Mouse (Mus musculus) MEL (cell line): ENCODE measurements around the gene Rhoj. TPM values are rescaled to one million over a fixed set of nuclear protein-coding genes. Genes with fewer than 3 reads are reported as not detected.

Experiments used
- DNase-seq: peaks from one replicate; pipeline ENCODE4 v3.0.0; 2011; ENCODE audit warnings: low read depth, low spot score
- H3K27ac ChIP-seq: 2 replicates; pipeline ENCODE4 v1.5.1; 2012; ENCODE audit warnings: low read depth, mild to moderate bottlenecking, control low read depth, low read length, moderate library complexity; ENCODE audit not compliant: control insufficient read depth
- H3K27me3 ChIP-seq, 2 experiments: fragments of 150-350 bp in 1 of 2; sonication (generic) in 1 of 2; 2 replicates each; pipeline ENCODE4 v1.6.1; 2012; ENCODE audit warnings: low read length in 2 of 2, mild to moderate bottlenecking in 2 of 2, improper control_type of control experiment in 1 of 2, moderate library complexity in 1 of 2; ENCODE audit not compliant: insufficient read depth in 2 of 2, control insufficient read depth in 1 of 2
- H3K36me3 ChIP-seq, 2 experiments: 2 replicates each; pipeline ENCODE4 v1.6.1; 2012 to 2014; ENCODE audit warnings: low read length in 2 of 2, improper control_type of control experiment in 1 of 2, inconsistent platforms in 1 of 2, mild to moderate bottlenecking in 1 of 2; ENCODE audit not compliant: insufficient read depth in 2 of 2, control insufficient read depth in 1 of 2
- H3K4me1 ChIP-seq, 2 experiments: fragments of 150-350 bp in 1 of 2; sonication (generic) in 1 of 2; 2 replicates each; pipeline ENCODE4 v1.6.1; 2012; ENCODE audit warnings: low read length in 2 of 2, improper control_type of control experiment in 1 of 2, mild to moderate bottlenecking in 1 of 2; ENCODE audit not compliant: insufficient read depth in 2 of 2, control insufficient read depth in 1 of 2
- H3K4me3 ChIP-seq, 2 experiments: fragments of 150-350 bp in 1 of 2; sonication (generic) in 1 of 2; 2 replicates each; pipeline ENCODE4 v1.5.1; 2012; ENCODE audit warnings: low read depth in 2 of 2, low read length in 2 of 2, mild to moderate bottlenecking in 2 of 2, moderate library complexity in 2 of 2, control low read depth in 1 of 2, improper control_type of control experiment in 1 of 2; ENCODE audit not compliant: control insufficient read depth in 1 of 2, insufficient read depth in 1 of 2
- H3K79me2 ChIP-seq: 2 replicates; pipeline ENCODE4 v1.6.1; 2012; ENCODE audit warnings: mild to moderate bottlenecking, low read length, moderate library complexity; ENCODE audit not compliant: control insufficient read depth, poor library complexity, insufficient read depth
- H3K9ac ChIP-seq: 2 replicates; pipeline ENCODE4 v1.6.1; 2012; ENCODE audit warnings: low read depth, mild to moderate bottlenecking, control low read depth, low read length, moderate library complexity; ENCODE audit not compliant: control insufficient read depth, poor library complexity, severe bottlenecking
- H3K9me3 ChIP-seq: fragments of 150-350 bp; sonication (generic); replicated peaks from 2 replicates; pipeline ENCODE4 v1.6.1; 2012; ENCODE audit warnings: mild to moderate bottlenecking, low read length, improper control_type of control experiment, moderate library complexity; ENCODE audit not compliant: insufficient read depth
- CHD2 ChIP-seq: IDR thresholded peaks from 2 replicates; pipeline ENCODE4 v1.6.1; 2011; ENCODE audit warnings: low read length, improper control_type of control experiment
- CTCF ChIP-seq, 3 experiments: IDR thresholded peaks in 2 of 3; conservative IDR thresholded peaks in 1 of 3; 2 replicates each; pipeline ENCODE4 v1.5.1; 2011 to 2012; ENCODE audit warnings: low read length in 3 of 3, low read depth in 2 of 3, mild to moderate bottlenecking in 2 of 3, improper control_type of control experiment in 1 of 3, inconsistent platforms in 1 of 3, mixed read lengths in 1 of 3, moderate library complexity in 1 of 3; ENCODE audit not compliant: control insufficient read depth in 1 of 3, insufficient read depth in 1 of 3, poor library complexity in 1 of 3, severe bottlenecking in 1 of 3
- E2F4 ChIP-seq: IDR thresholded peaks from 2 replicates; pipeline ENCODE4 v1.6.1; 2011; ENCODE audit warnings: low read depth, low read length, improper control_type of control experiment, borderline replicate concordance
- ELF1 ChIP-seq: IDR thresholded peaks from 2 replicates; pipeline ENCODE4 v1.6.1; 2014; ENCODE audit warnings: low read depth, mild to moderate bottlenecking, inconsistent platforms, low read length, improper control_type of control experiment, moderate library complexity
- EP300 ChIP-seq, 2 experiments: IDR thresholded peaks; 2 replicates each; pipeline ENCODE4 v1.6.1; 2011; ENCODE audit warnings: improper control_type of control experiment in 2 of 2, low read length in 2 of 2, low read depth in 1 of 2, mild to moderate bottlenecking in 1 of 2
- ETS1 ChIP-seq: IDR thresholded peaks from 2 replicates; pipeline ENCODE4 v1.6.1; 2012; ENCODE audit warnings: low read depth, mild to moderate bottlenecking, inconsistent platforms, low read length, improper control_type of control experiment, moderate library complexity
- GATA1 ChIP-seq: IDR thresholded peaks from 2 replicates; pipeline ENCODE4 v1.6.1; 2011; ENCODE audit warnings: low read depth, low read length, improper control_type of control experiment
- JUND ChIP-seq: IDR thresholded peaks from 2 replicates; pipeline ENCODE4 v1.6.1; 2011; ENCODE audit warnings: low read depth, mild to moderate bottlenecking, improper control_type of control experiment, low read length
- KAT2A ChIP-seq: conservative IDR thresholded peaks from 2 replicates; pipeline ENCODE4 v1.6.1; 2012; ENCODE audit warnings: low read depth, low read length, improper control_type of control experiment, inconsistent platforms
- MAZ ChIP-seq: IDR thresholded peaks from 2 replicates; pipeline ENCODE4 v1.6.1; 2012; ENCODE audit warnings: low read depth, mild to moderate bottlenecking, inconsistent platforms, low read length, improper control_type of control experiment
- MXI1 ChIP-seq: IDR thresholded peaks from 2 replicates; pipeline ENCODE4 v1.6.1; 2011; ENCODE audit warnings: mild to moderate bottlenecking, low read depth, low read length, improper control_type of control experiment
- NELFE ChIP-seq: IDR thresholded peaks from 2 replicates; pipeline ENCODE4 v1.6.1; 2011; ENCODE audit warnings: low read depth, low read length, improper control_type of control experiment
- NRF1 ChIP-seq: IDR thresholded peaks from 2 replicates; pipeline ENCODE4 v1.6.1; 2014; ENCODE audit warnings: low read depth, mild to moderate bottlenecking, inconsistent platforms, low read length, improper control_type of control experiment, moderate library complexity; ENCODE audit not compliant: poor library complexity, insufficient read depth, severe bottlenecking
- POLR2A ChIP-seq, 2 experiments: IDR thresholded peaks; 2 replicates each; pipeline ENCODE4 v1.6.1; 2011 to 2012; ENCODE audit warnings: low read length in 2 of 2, mild to moderate bottlenecking in 2 of 2, control low read depth in 1 of 2, improper control_type of control experiment in 1 of 2, low read depth in 1 of 2, moderate library complexity in 1 of 2; ENCODE audit not compliant: control insufficient read depth in 1 of 2, insufficient read depth in 1 of 2, poor library complexity in 1 of 2
- RCOR1 ChIP-seq: IDR thresholded peaks from 2 replicates; pipeline ENCODE4 v1.6.1; 2012; ENCODE audit warnings: low read depth, mild to moderate bottlenecking, inconsistent platforms, low read length, improper control_type of control experiment
- SMC3 ChIP-seq: IDR thresholded peaks from 2 replicates; pipeline ENCODE4 v1.6.1; 2011; ENCODE audit warnings: low read depth, low read length, improper control_type of control experiment
- TAL1 ChIP-seq: IDR thresholded peaks from 2 replicates; pipeline ENCODE4 v1.6.1; 2012; ENCODE audit warnings: mild to moderate bottlenecking, inconsistent platforms, low read length, moderate library complexity, mixed read lengths
- TCF12 ChIP-seq: IDR thresholded peaks from 2 replicates; pipeline ENCODE4 v1.6.1; 2014; ENCODE audit warnings: low read depth, mild to moderate bottlenecking, inconsistent platforms, low read length, improper control_type of control experiment, moderate library complexity
- USF2 ChIP-seq, 2 experiments: IDR thresholded peaks; 2 replicates each; pipeline ENCODE4 v1.6.1; 2011 to 2012; ENCODE audit warnings: improper control_type of control experiment in 2 of 2, low read length in 2 of 2, borderline replicate concordance in 1 of 2, inconsistent platforms in 1 of 2, low read depth in 1 of 2, mild to moderate bottlenecking in 1 of 2; ENCODE audit not compliant: insufficient read depth in 1 of 2
- ZNF384 ChIP-seq: IDR thresholded peaks from 2 replicates; pipeline ENCODE4 v1.6.1; 2012; ENCODE audit warnings: low read depth, mild to moderate bottlenecking, inconsistent platforms, low read length, improper control_type of control experiment
- polyA plus RNA-seq, 2 experiments: library from polyadenylated mRNA; stranded (reverse) in 1 of 2; unstranded in 1 of 2; fragments of >175 nt in 1 of 2; fragments of >200 nt in 1 of 2; gene quantifications; 2 replicates each; pipeline versions ENCODE4 v1.2.1 to v1.2.4; 2012; ENCODE audit warnings: low replicate concordance in 2 of 2, low read depth in 1 of 2; ENCODE audit not compliant: insufficient read length in 2 of 2, insufficient read depth in 1 of 2, missing spikeins in 1 of 2
- total RNA-seq: library from RNA; depleted of rRNA; stranded (reverse); fragments of 300-350 nt; gene quantifications from 2 replicates; pipeline ENCODE4 v1.2.3, GENCODE M21; 2012

Rhoj gene
- total and polyA plus RNA-seq, 3 experiments: not detected

GRCm38 (mm10) chr12:75320441-75320925, 12.4 kb downstream of the Rhoj start (continued):
- TF ChIP-seq E2F4 (no peak), CHD2 (no peak), ETS1 (peak; percentile 69), GATA1 (peak; percentile 88), CTCF (IDR thresholded peaks at IDR 0.05 in 2 of 3, conservative IDR thresholded peaks at IDR 0.05 in 1 of 3; ENCODE audit: control insufficient read depth in 1 of 3, insufficient read depth in 1 of 3, low read depth in 2 of 3, low read length in 3 of 3, poor library complexity in 1 of 3, severe bottlenecking in 1 of 3) (no peak), MXI1 (peak; percentile 55; the same call in 1 of the 2 replicates), EP300 (IDR thresholded peaks at IDR 0.05; ENCODE audit: low read depth in 1 of 2, low read length in 2 of 2) (peak; percentile 79 to 93), USF2 (IDR thresholded peaks at IDR 0.05; ENCODE audit: borderline replicate concordance in 1 of 2, insufficient read depth in 1 of 2, low read depth in 1 of 2, low read length in 2 of 2) (no peak), POLR2A (IDR thresholded peaks at IDR 0.05; ENCODE audit: control insufficient read depth in 1 of 2, insufficient read depth in 1 of 2, low read depth in 1 of 2, low read length in 2 of 2, poor library complexity in 1 of 2) (no peak), ELF1 (no peak), TAL1 (peak; percentile 57), TCF12 (peak; percentile 90), JUND (no peak), NRF1 (no peak), RCOR1 (peak; percentile 82), KAT2A (no peak), MAZ (no peak), NELFE (peak; percentile 29; the same call in 1 of the 2 replicates)

GRCm38 (mm10) chr12:75321189-75321588, 13.1 kb downstream of the Rhoj start:
- no peaks in the 10 kb centered on the region for H3K27me3 ChIP-seq
- H3K9me3 ChIP-seq: no peaks in the 10 kb centered on the region
- no peaks in the 10 kb centered on the region for H3K79me2 ChIP-seq
- H3K27ac ChIP-seq: no peak overlapping the region
- DNase-seq: no peak
- H3K36me3 ChIP-seq: peaks cover 0 to 12% of the 10 kb centered on the region in 2 experiments; a peak in 2 of 4 replicates
- H3K4me1 ChIP-seq: peaks cover 12 to 18% of the 10 kb centered on the region in 2 experiments
- no peak overlapping the region for H3K9ac ChIP-seq
- TF ChIP-seq ZNF384: 0 out of 2 replicates have a peak, but pooled peaks have one; percentile 32
- TF ChIP-seq NELFE: no peak
- TF ChIP-seq SMC3: no peak
- peak overlapping the region in 1 of 2 experiments; percentile 73; a peak in 2 of 4 replicates for H3K4me3 ChIP-seq
